Mouse (Mus musculus) kidney, postnatal 0 days (tissue): ENCODE results near the gene Cdsn. TPM values are rescaled to one million over a fixed set of nuclear protein-coding genes. Genes with fewer than 3 reads are reported as not detected.

Source experiments
- ATAC-seq: fragments of 200-750 bp; cut with Nextera tagmentation; replicated peaks from 2 replicates; pipeline ENCODE4 v1.8.0; 2017; ENCODE audit warnings: low read depth, moderate number of reproducible peaks, moderate TSS enrichment, moderate library complexity; ENCODE audit not compliant: low FRiP score
- DNase-seq: peaks from one replicate; pipeline ENCODE4 v3.0.0-alpha.2; 2016; ENCODE audit warnings: low spot score
- H3K27ac ChIP-seq: fragments of 300-500 bp; sonication (generic); 2 replicates; pipeline ENCODE4 v1.5.1; 2014; ENCODE audit warnings: mild to moderate bottlenecking
- H3K27me3 ChIP-seq: fragments of 300-500 bp; sonication (generic); 2 replicates; pipeline ENCODE4 v1.6.1; 2014; ENCODE audit warnings: low read length, mixed read lengths; ENCODE audit not compliant: insufficient read depth
- H3K36me3 ChIP-seq: fragments of 300-500 bp; sonication (generic); 2 replicates; pipeline ENCODE4 v1.6.1; 2014; ENCODE audit warnings: low read length, mixed read lengths; ENCODE audit not compliant: insufficient read depth
- H3K4me1 ChIP-seq: fragments of 300-500 bp; sonication (generic); replicated peaks from 2 replicates; pipeline ENCODE4 v1.6.1; 2014; ENCODE audit warnings: antibody characterized with exemption, low read length, mixed read lengths; ENCODE audit not compliant: insufficient read depth
- H3K4me2 ChIP-seq: fragments of 300-500 bp; sonication (generic); 2 replicates; pipeline ENCODE4 v1.6.1; 2014; ENCODE audit warnings: mild to moderate bottlenecking, low read length, moderate library complexity, mixed read lengths
- H3K4me3 ChIP-seq: fragments of 300-500 bp; sonication (generic); replicated peaks from 2 replicates; pipeline ENCODE4 v1.5.1; 2014; ENCODE audit warnings: low read depth, low read length
- H3K9ac ChIP-seq: fragments of 300-500 bp; sonication (generic); 2 replicates; pipeline ENCODE4 v1.6.1; 2014; ENCODE audit warnings: low read depth, low read length
- H3K9me3 ChIP-seq: fragments of 300-500 bp; sonication (generic); replicated peaks from 2 replicates; pipeline ENCODE4 v1.6.1; 2016; ENCODE audit warnings: low read length, inconsistent platforms, mixed read lengths
- CTCF ChIP-seq: IDR thresholded peaks from 2 replicates; pipeline ENCODE4 v1.5.1; 2016; ENCODE audit warnings: antibody characterized with exemption, low read depth, mild to moderate bottlenecking, moderate library complexity
- WGBS: fragments of 180-500 bp; shearing (Covaris S2); extraction: QIAGEN DNeasy Blood & Tissue Kit; methylation state at CpG from one replicate; pipeline ENCODE4 v1.1.7; 2014; 5-methylcytosine and 5-hydroxymethylcytosine counted together
- polyA plus RNA-seq: library from polyadenylated mRNA; unstranded; fragments of >200 nt; fragmentation: Nextera tagmentation; extraction: Ambion mirVana; gene quantifications from 2 replicates; pipeline ENCODE4 v1.2.1, GENCODE M21; 2015

Gene Cdsn
- polyA plus RNA-seq, 1 experiment from 2014 or later, result 0.18 TPM

DNA sequence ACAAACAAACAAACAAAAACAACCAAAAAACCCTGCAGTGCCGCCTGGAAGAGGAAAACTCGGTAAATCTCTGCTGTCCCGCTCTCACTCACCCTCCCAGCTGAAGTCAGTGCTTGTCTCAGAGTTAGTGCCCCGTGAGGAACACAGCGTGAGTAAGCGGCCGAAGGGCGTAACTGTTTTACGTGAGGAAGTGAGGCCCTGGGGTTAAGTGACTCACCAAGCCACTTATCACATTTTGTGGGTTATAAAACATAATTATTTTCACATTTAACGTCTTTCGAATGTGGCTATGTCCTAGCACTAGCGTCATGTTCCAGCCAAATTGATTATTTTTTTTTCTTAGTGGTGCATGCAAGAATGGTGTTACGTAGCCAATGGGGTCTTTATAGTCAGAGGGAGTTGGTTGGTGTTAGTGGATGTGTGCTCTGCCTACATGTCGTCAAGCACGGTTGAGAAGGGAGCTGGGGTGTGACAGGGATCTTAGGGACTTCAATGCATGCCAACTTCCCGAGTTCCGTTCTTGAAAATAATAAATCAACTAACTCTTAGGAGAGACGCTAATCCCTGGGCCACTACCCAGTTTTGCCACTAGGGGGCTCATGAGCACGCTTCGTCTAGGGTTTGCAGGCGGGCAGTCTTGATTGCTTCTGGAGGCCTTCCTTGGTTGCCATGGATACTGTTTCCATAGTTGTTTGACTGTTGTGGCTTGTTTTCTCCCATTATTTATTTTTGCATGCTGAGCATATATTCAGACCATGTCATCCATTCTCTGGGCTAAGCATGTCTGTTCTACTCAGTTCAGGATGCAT is 38.7 kb downstream of the Cdsn start:
- Histone ChIP-seq H3K36me3 (no peaks in the 10 kb centered on the region), H3K4me2 (peak overlapping the region; percentile 37)
- 26% methylated on average over 21 of the region's 21 CpGs for WGBS

DNA sequence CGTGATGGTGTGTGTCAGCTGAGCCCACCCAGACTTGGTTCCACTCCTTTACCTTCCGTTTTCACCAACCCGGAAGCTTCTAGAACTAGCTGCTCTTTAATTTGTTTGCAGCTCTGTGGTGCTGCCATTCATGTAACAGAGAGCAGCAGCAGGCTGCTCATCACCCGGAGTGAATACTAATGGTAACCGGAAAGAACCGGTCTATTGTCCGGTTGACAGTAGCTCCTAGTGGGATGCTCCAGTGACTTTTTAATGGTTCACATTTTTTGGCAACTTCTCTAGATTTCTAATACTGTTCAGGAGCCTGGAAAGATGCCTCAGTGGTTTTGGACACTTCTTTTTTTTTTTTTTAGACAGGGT is 39.3 kb downstream of the Cdsn start:
- H3K4me2 ChIP-seq, result no peak overlapping the region
- no peaks in the 10 kb centered on the region for H3K9me3 ChIP-seq
- no peaks in the 10 kb centered on the region for H3K27me3 ChIP-seq
- no peak for ATAC-seq
- no peaks in the 10 kb centered on the region for H3K36me3 ChIP-seq
- H3K9ac ChIP-seq, result no peak overlapping the region
- no peak overlapping the region for H3K27ac ChIP-seq
- no peak for TF ChIP-seq CTCF
- WGBS, result 92% methylated on average over 7 of the region's 7 CpGs
- no peak for DNase-seq
- H3K4me1 ChIP-seq, result no peaks in the 10 kb centered on the region
- no peak overlapping the region for H3K4me3 ChIP-seq

More for the DNA sequence above, 38.7 kb downstream of the Cdsn start:
- H3K9me3 ChIP-seq, result no peaks in the 10 kb centered on the region
- ATAC-seq (peak; percentile 84), DNase-seq (peak; percentile 92)
- H3K27me3 ChIP-seq, result no peaks in the 10 kb centered on the region
- H3K9ac ChIP-seq, result no peak overlapping the region
- H3K4me3 ChIP-seq, result no peak overlapping the region
- no peak overlapping the region for H3K27ac ChIP-seq
- TF ChIP-seq CTCF, result peak; percentile 98
- no peaks in the 10 kb centered on the region for H3K4me1 ChIP-seq

- Histone ChIP-seq H3K27ac (no peak overlapping the region), H3K9ac (no peak overlapping the region), H3K9me3 (no peaks in the 10 kb centered on the region), H3K36me3 (no peaks in the 10 kb centered on the region), H3K27me3 (no peaks in the 10 kb centered on the region), H3K4me2 (no peak overlapping the region), H3K4me1 (no peaks in the 10 kb centered on the region), H3K4me3 (no peak overlapping the region)
- WGBS, result 86% methylated on average over 15 of the region's 15 CpGs
- TF ChIP-seq CTCF, result no peak
- no peak for ATAC-seq
- DNase-seq, result no peak
Observed at GRCm38 (mm10) chr17:35591731-35592130, 39.8 kb downstream of the Cdsn start.

DNA sequence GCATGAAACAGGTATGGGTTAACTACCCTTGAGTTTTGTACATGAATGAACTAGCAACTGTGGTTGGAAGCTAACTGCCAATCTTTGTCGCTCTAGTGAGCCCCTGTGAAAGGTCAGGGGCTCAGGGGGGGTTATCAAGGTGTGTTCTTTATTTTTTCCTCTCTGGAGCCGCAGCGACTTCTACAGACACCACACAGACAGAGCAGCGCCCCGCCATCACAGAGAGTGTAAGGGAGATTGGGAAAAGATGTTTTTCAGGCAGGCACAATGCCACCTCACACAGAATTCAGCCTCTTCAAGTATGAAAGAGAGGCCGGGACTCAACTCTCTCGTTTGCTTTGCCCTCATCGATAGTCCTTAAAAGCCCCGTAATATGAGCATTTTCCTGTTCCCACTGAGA is 40.2 kb downstream of the Cdsn start:
- no peaks in the 10 kb centered on the region for H3K36me3 ChIP-seq
- 79% methylated on average over 9 of the region's 9 CpGs for WGBS
- no peak overlapping the region for H3K9ac ChIP-seq
- DNase-seq (no peak), ATAC-seq (no peak)
- no peaks in the 10 kb centered on the region for H3K9me3 ChIP-seq
- H3K4me3 ChIP-seq, result no peak overlapping the region
- no peak overlapping the region for H3K4me2 ChIP-seq
- TF ChIP-seq CTCF, result no peak
- H3K27ac ChIP-seq, result no peak overlapping the region
- no peaks in the 10 kb centered on the region for H3K27me3 ChIP-seq
- no peaks in the 10 kb centered on the region for H3K4me1 ChIP-seq

DNA sequence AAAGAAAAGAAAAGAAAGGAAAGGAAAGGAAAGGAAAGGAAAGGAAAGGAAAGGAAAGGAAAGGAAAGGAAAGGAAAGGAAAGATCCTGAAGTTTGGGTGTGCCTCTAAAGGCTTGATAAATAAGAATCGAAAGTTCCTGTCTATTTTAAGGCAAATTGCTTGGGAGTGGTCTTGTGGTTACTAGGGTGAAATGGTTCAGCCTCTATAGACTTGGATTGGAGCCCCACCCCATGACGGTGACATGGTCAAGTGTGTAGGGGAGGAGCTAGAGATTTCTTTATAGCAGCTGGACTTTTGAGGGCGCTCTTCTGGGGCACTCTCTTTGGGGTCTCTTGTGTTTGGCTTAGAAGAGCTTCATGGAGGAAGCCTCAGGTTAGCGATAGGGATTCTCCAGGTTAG is 41.9 kb downstream of the Cdsn start:
- H3K9me3 ChIP-seq, result no peaks in the 10 kb centered on the region
- no peaks in the 10 kb centered on the region for H3K36me3 ChIP-seq
- H3K4me2 ChIP-seq, result no peak overlapping the region
- H3K27me3 ChIP-seq, result no peaks in the 10 kb centered on the region
- no peak overlapping the region for H3K27ac ChIP-seq
- DNase-seq (no peak), ATAC-seq (no peak)
- WGBS, result 33% methylated on average over 4 of the region's 4 CpGs
- TF ChIP-seq CTCF, result no peak
- no peak overlapping the region for H3K9ac ChIP-seq
- H3K4me1 ChIP-seq, result no peaks in the 10 kb centered on the region
- H3K4me3 ChIP-seq, result no peak overlapping the region

- no peak for DNase-seq
- WGBS, result 85% methylated on average over 7 of the region's 7 CpGs
- H3K27ac ChIP-seq, result no peak overlapping the region
- no peaks in the 10 kb centered on the region for H3K4me1 ChIP-seq
- H3K4me3 ChIP-seq, result no peak overlapping the region
- no peak overlapping the region for H3K9ac ChIP-seq
- no peak overlapping the region for H3K4me2 ChIP-seq
- no peaks in the 10 kb centered on the region for H3K9me3 ChIP-seq
- no peaks in the 10 kb centered on the region for H3K36me3 ChIP-seq
- H3K27me3 ChIP-seq, result no peaks in the 10 kb centered on the region
- no peak for ATAC-seq
- no peak for TF ChIP-seq CTCF
Observed at GRCm38 (mm10) chr17:35594456-35594855, 42.5 kb downstream of the Cdsn start.

GRCm38 (mm10) chr17:35597399-35597798 is 45.5 kb downstream of the Cdsn start:
- H3K27ac ChIP-seq, result no peak overlapping the region
- 92% methylated on average over 3 of the region's 3 CpGs for WGBS
- no peaks in the 10 kb centered on the region for H3K4me1 ChIP-seq
- DNase-seq, result no peak
- ATAC-seq, result no peak
- no peaks in the 10 kb centered on the region for H3K27me3 ChIP-seq
- H3K9ac ChIP-seq, result no peak overlapping the region
- no peak overlapping the region for H3K4me3 ChIP-seq
- H3K9me3 ChIP-seq, result no peaks in the 10 kb centered on the region
- no peaks in the 10 kb centered on the region for H3K36me3 ChIP-seq
- H3K4me2 ChIP-seq, result no peak overlapping the region
- TF ChIP-seq CTCF, result no peak
